Mouse (Mus musculus) adrenal gland, postnatal 4 days (tissue): ENCODE measurements at regions not wholly inside any gene's neighbourhood (a gene's known extent, or its start where the extent isn't known, plus 50 kb on each side); places are given as distances from the start of the nearest gene placed in this dataset.

ENCODE experiments used
- DNase-seq, 2 experiments: peaks; one replicate each; pipeline ENCODE4 v3.0.0; 2021 to 2022; ENCODE audit warnings: low spot score in 2 of 2, mixed read lengths in 2 of 2

- DNase-seq: no peak
These were observed 260.8 kb downstream of the 1190002N15Rik start for GRCm38 (mm10) chr9:94277096-94277495.

- DNase-seq: no peak
These were observed 268.7 kb downstream of the 1190002N15Rik start for GRCm38 (mm10) chr9:94269213-94269612.

- DNase-seq: no peak
These were observed 270.6 kb downstream of the 1190002N15Rik start for GRCm38 (mm10) chr9:94267243-94267642.

- no peak for DNase-seq
These were observed 298.2 kb downstream of the 1190002N15Rik start for GRCm38 (mm10) chr9:94239479-94240241.

- DNase-seq: no peak
These were observed 299.3 kb downstream of the 1190002N15Rik start for GRCm38 (mm10) chr9:94238565-94238964.

GRCm38 (mm10) chr9:94229537-94229936, 308.3 kb downstream of the 1190002N15Rik start:
- no peak for DNase-seq

GRCm38 (mm10) chr9:94219116-94219515, 318.8 kb downstream of the 1190002N15Rik start:
- no peak for DNase-seq

GRCm38 (mm10) chr9:94216414-94217279, 321.2 kb downstream of the 1190002N15Rik start:
- DNase-seq: no peak

- DNase-seq: no peak
These were observed 327.2 kb downstream of the 1190002N15Rik start for GRCm38 (mm10) chr9:94210467-94211249.

- no peak for DNase-seq
These were observed 328.9 kb downstream of the 1190002N15Rik start for GRCm38 (mm10) chr9:94208987-94209386.

GRCm38 (mm10) chr9:94200892-94201291, 337.0 kb downstream of the 1190002N15Rik start:
- DNase-seq: no peak

- no peak for DNase-seq
These were observed 338.0 kb downstream of the 1190002N15Rik start for GRCm38 (mm10) chr9:94199864-94200263.

GRCm38 (mm10) chr9:94191083-94191482, 346.8 kb downstream of the 1190002N15Rik start:
- no peak for DNase-seq

GRCm38 (mm10) chr9:94189872-94190800, 347.7 kb downstream of the 1190002N15Rik start:
- no peak for DNase-seq

- DNase-seq: no peak
These were observed 349.8 kb downstream of the 1190002N15Rik start for GRCm38 (mm10) chr9:94188124-94188523.

- DNase-seq: no peak
These were observed 367.8 kb downstream of the 1190002N15Rik start for GRCm38 (mm10) chr9:94169905-94170612.

GRCm38 (mm10) chr9:94163671-94164070, 374.2 kb downstream of the 1190002N15Rik start:
- no peak for DNase-seq

GRCm38 (mm10) chr9:94155581-94155980, 382.3 kb downstream of the 1190002N15Rik start:
- no peak for DNase-seq

- no peak for DNase-seq
These were observed 389.4 kb downstream of the 1190002N15Rik start for GRCm38 (mm10) chr9:94148474-94148873.

- DNase-seq: no peak
These were observed 391.1 kb downstream of the 1190002N15Rik start for GRCm38 (mm10) chr9:94146787-94147186.
